Mouse (Mus musculus) 3134 (cell line): ENCODE data around the gene Abcc10.

Source experiments
- DNase-seq: peaks from one replicate; pipeline ENCODE4 v3.0.0-alpha.2; 2011; ENCODE audit warnings: low spot score; ENCODE audit not compliant: insufficient read length; ENCODE audit errors: extremely low read depth

Gene Abcc10

GRCm38 (mm10) chr17:46287678-46288095 is 40.5 kb downstream of the Abcc10 start:
- DNase-seq: no peak

- DNase-seq: no peak
Measured at GRCm38 (mm10) chr17:46285407-46285806, 42.7 kb downstream of the Abcc10 start.

DNA sequence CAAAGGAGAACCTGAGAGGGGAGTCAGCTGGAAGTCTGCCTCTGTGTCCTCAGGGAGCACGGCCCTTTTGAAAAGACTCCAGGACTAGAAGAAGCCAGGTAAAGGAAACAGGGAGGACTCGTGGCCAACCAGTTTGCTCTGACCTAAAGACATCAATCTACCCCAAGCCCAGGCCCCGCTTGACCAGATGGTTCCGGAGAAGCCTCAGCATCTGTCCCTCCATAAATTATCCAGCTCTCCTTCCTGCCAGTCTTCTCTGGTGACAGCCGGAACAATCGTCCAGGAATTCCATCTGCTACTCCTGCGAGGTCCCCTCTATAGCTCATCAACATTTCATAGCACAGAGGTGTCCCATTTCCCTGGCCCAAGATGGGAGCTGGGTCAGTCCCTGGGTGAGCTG is 43.5 kb downstream of the Abcc10 start:
- no peak for DNase-seq

- DNase-seq: no peak
Measured at GRCm38 (mm10) chr17:46283911-46284310, 44.2 kb downstream of the Abcc10 start.

DNA sequence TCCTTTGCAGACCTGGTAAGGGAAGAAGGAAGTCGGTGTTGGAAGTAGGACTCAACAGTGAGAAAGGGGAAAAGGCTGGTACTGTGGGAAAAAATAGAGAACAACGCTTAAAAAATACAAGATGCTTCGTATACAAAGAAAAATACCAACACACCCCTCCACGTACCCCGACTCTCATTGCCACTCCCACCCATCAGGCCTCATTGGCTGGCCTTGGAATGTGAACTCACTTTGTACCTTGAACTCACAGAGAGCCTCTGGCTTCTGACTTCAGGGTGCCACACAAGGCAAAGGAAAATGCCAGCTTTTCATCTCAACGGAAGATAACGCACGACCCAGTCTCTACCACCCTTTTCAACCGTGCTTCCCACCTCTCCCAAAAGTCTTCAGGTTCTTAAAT is 45.0 kb downstream of the Abcc10 start:
- no peak for DNase-seq

DNA sequence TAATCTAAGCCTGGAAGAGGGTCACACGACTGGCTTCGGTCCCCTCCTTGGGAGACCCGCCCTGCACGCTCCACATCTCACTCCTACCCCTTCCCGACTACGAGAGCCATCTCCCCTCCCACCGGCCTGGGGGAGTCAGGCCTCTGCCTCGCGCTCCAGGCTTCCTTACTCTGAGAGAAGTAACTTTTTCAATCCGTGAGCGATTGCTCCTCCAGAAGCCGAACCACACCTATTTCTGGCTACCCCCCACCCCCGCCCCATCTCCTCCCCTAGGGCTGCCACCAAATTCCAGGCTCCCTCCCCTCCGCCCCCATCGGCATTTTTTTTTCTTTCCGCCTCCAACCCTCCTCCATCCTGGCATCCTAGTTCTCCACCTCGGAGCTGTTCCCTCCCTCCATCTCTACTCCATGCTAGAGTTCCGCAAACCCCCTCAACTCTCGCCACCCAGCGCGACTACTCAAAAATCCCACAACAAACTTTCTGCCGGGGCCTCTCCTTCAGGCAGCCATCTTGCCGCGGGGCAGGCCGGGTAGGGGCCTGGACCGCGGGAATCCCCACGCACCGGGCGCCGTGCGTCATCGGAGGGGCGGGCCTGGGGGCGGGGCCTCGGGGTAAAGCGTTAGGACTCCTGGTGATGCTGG is 45.5 kb downstream of the Abcc10 start, which contains the start of gene Tjap1:
Gene Tjap1, minus strand, starts transcription at position 544 of the 641 bp plus-strand sequence.
- peak; percentile 93 for DNase-seq

DNA sequence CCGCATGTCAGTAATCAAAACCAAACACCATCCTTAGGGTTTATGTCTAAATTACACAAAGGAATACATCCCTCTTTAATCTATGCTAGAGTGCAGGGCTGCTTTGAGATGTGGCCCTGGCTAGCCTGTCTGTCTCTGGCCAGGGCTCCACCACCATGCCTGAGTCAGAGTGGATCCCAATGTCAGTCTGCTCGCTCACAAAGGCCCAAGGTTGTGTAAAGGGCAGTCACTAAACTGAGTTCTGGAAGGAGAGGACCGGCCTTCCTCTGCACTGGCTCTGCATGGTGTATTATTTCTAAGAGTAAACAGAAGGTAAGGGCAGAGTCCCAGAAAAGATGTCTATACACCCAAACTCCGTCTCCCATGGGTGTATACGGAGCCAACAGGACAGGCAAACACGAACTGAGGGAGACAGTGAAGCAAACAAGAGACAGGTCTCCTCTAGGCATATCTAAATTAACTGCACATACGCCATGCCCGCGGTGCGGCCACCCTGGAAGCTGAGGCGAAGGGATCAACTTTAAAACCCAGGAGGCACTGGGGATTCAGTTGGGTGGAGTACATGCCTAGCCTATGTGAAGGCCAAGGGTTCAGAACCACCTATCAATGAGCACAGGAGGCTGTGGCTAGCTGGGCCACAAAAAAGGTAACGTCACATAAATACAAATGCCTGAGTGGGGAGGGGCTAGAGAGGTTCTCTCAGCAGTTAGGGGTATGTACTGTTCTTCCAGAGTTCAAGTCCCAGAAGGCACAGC is 50.0 kb downstream of the Abcc10 start:
- no peak for DNase-seq

DNA sequence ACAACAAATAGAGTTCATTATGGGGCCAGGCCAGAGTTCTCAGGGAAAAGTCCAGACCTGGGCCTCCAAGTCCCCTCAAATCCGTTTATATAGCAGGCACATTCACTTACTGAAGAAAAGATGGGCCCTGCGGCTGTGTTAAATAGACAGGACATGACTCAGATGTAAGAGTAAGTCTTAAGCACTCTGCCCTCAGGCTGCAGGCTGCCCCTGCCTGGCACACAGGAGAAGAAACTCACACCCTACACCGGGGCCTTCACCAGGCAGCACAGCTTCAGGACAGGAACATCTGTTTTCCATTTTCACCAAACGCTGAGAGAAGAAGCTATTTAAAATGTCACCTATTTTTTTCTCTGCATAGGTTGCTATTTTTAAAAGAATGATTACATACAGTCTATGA is 50.6 kb downstream of the Abcc10 start:
- DNase-seq: peak; percentile 77

GRCm38 (mm10) chr17:46275506-46275905 is 52.6 kb downstream of the Abcc10 start:
- no peak for DNase-seq

DNA sequence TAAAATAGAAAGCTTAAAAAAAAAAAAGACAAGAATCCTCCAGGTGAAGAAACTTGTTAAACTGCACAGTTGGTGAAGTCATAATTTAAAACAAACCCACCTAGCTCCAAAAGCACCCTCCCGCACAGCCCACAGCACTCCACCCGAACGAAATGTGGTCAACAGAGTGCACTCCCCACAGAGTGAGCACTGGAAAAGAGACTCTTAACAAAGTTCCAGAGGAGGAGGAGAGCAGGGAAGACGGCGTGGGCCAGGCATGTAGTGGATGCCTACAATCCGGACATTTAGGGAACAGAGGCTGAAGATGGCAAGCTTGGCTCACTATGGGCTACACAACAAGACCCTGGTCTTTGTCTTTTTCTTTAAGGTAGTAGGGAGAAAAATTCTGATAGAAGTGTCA is 53.1 kb downstream of the Abcc10 start:
- no peak for DNase-seq

GRCm38 (mm10) chr17:46274465-46274864 is 53.7 kb downstream of the Abcc10 start:
- peak; percentile 66 for DNase-seq

GRCm38 (mm10) chr17:46273803-46274236 is 54.3 kb downstream of the Abcc10 start:
- DNase-seq: peak; percentile 85

DNA sequence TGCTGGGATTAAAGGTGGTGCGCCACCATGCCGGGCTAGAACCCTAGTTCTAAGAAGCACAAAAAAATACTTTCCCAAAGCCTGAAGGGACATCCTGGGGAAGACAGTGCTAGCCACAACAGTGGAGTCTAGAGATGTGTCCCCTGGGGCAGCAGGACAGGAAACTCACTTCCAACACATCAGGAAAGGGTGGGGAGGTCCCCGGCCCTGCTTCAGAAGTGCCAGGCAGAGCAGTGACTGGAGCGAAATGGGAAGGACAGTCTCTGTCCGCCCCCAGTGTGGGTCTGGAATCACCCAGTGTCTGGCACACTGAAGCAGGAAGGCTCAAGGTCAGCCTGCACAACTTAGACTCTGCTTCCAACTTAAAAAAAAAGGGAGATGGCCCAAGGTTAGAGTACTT is 55.5 kb downstream of the Abcc10 start:
- DNase-seq: no peak

GRCm38 (mm10) chr17:46272058-46272457 is 56.1 kb downstream of the Abcc10 start:
- no peak for DNase-seq

DNA sequence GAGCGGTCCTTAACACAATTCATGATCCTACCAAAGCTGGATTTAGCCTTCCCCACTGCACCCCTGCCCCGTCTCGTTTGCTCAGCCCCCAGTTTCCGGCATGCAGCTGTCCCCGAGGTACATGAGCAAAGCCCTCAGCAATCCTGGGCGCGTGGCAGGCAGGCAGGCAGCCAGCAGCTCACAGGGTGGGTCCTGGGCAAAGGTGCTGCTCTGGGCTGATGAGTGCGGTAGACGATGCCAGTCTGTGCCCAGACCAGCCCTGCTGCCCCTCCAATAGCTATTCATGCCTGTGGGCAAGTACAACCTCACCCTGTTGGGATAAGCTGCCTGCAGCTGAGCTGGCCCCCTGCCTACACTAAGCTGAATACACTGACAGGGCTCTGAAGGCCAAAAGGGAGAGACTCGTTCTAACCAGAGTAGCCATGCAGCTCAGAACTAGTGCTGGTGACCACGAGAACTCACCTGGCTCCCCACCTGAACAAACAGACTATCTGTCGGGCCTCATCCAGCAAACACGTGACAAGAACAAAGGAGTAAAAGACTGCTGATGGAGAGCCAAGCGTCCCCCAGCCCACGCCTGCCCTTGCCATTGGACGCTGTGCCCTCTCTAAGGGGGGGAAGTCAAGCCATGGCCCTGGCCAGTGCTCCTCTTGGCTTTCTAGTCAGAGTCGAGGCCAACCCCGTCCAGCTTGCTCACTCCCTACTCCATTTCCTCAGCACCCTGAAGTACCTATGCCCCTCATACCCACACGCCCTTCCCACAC is 58.2 kb downstream of the Abcc10 start:
- peak; percentile 94 for DNase-seq

DNA sequence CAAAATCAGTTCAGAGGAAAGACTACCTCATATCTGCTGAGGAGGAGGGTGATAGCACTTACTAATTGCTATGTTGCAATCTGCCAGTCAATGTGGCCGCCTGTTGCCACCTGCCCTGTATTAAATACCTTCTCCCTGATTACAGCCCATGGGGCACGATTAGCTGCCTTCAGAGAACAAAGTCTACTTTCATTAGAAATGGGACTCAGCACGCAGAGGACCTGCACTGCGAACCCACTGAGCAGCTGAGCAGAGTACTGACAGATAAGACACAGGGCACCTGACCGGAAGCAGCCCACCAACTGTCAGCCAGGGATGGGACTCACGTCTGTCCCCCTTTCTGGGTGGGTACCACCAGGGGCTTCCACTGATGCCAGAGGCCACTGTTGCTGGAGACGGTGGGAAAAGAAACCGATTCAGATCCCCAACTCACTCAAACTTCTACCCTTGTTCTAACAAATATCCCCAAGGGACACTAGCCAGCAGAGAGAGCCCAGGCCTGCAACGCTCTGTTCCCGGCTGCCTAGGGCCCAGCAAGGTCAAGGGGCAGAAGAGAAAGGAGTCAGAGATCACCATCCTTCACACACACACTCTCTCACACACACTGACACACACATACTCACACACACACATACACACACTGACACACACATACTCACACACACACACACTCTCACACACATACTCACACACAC is 60.0 kb downstream of the Abcc10 start:
- DNase-seq: no peak

GRCm38 (mm10) chr17:46267511-46267910 is 60.6 kb downstream of the Abcc10 start:
- no peak for DNase-seq

DNA sequence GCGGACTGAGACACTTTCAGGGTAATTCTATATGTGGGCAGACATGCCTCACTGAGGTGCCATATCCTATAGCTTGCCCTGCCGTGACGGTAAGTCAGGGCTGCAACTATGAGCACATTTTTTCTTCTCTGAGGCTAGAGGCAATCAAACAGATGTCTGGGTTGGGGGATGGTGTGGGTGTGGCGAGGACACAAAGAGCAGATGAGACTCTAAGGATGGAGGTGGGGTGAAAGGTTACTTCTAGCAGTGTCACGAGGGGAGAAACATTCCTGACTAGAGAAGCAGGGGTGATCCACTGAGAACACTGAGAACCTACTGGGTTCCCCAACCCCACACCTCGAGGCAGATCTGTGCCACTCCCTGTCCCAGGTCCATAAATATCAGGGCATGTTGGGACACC is 61.2 kb downstream of the Abcc10 start:
- DNase-seq: no peak

DNA sequence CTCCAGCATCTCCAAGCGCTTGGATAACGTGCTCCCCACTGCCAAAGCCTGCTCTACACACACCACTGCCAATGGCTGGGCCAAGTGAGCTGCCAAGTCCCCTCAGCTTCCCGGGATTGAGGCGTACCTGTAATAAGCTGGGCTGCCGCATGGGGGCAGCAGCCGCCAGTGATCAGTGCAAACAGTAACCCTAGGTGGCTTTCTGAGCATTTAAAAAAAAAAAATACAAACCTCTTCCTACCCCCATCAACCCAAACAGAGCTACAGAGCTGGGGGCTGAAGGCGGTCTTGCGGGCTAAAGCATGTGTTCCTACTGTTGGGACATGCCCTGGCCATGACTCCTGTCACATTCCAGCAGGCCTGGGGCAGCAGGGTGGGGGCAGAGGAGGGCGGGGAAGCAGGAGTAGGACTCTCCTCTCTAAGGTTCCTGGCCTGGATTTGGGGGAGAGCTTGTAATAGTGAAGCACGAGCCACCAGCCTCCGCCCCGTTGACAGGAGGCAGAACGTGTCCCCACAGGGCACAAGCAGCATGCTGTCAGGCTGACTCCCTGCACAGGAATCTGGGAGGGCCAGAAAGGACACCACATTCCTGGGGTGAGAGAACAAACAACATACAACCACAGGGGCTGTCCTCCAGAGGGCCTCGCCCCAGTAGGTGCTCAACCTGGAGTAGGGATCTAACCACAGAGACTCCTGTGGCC is 62.1 kb downstream of the Abcc10 start:
- peak; percentile 88 for DNase-seq

DNA sequence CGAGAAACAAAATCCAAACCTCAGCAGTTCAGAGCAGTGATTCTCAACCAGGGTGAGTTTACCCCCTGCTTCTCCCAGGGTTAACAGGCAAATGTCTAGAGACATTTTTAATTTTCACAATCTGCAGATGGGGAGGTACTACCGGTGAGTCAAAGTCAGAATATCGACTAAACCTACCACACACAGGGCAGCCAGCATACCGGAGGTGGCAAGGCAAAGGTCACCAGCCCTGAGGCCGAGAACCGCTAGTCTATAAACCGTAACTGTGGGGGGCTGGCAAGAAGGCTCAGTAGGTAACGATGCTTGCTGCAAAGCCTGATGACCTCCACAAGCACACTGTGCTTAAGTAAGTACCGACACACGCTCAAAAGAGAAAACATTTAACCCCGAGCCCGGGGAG is 62.6 kb downstream of the Abcc10 start:
- DNase-seq: no peak
